Mouse (Mus musculus): ENCODE results near the gene Inpp5k. TPM values are rescaled to one million over a fixed set of nuclear protein-coding genes. Genes with fewer than 3 reads are reported as not detected.
A peak's percentile ranks its signal among the peaks of the same experiment; 100 is the strongest.

Gene Inpp5k
- polyA plus RNA-seq, 1 experiment from 2014 or later = 28.8 TPM

GRCm38 (mm10) chr11:75625820-75626219 lies 5.0 kb upstream of the Inpp5k start:
- no peaks in the 10 kb centered on the region for H3K27me3 ChIP-seq (ENCODE audit: control insufficient read depth, insufficient read depth, low read length)
- H3K9me3 ChIP-seq (ENCODE audit: control insufficient read depth, low read length) = no peaks in the 10 kb centered on the region
- peaks cover 8% of the 10 kb centered on the region; the same call in 1 of the 2 replicates for H3K36me3 ChIP-seq (ENCODE audit: control insufficient read depth, insufficient read depth, low read length)
- ATAC-seq (ENCODE audit: low FRiP score) (no peak), DNase-seq (ENCODE audit: low spot score) (no peak)
- H3K9ac ChIP-seq (ENCODE audit: low read depth, low read length) = no peak overlapping the region
- no peak overlapping the region for H3K27ac ChIP-seq (ENCODE audit: low read depth, low read length)
- 93% methylated on average over 4 of the region's 4 CpGs for WGBS
- H3K4me2 ChIP-seq (replicated peaks; ENCODE audit: low read depth, low read length) = no peak overlapping the region
- H3K4me3 ChIP-seq (ENCODE audit: low read depth, low read length) = no peak overlapping the region
- H3K4me1 ChIP-seq (replicated peaks; ENCODE audit: control insufficient read depth, insufficient read depth, low read length) = no peaks in the 10 kb centered on the region

- Histone ChIP-seq H3K4me2 (replicated peaks; ENCODE audit: low read depth, low read length) (peak overlapping the region; percentile 73), H3K4me1 (replicated peaks; ENCODE audit: control insufficient read depth, insufficient read depth, low read length) (peaks cover 3% of the 10 kb centered on the region; the same call in 1 of the 2 replicates), H3K9ac (ENCODE audit: low read depth, low read length) (peak overlapping the region; percentile 81), H3K4me3 (ENCODE audit: low read depth, low read length) (peak overlapping the region; percentile 67), H3K36me3 (ENCODE audit: control insufficient read depth, insufficient read depth, low read length) (peaks cover 8% of the 10 kb centered on the region; the same call in 1 of the 2 replicates), H3K27me3 (ENCODE audit: control insufficient read depth, insufficient read depth, low read length) (no peaks in the 10 kb centered on the region), H3K9me3 (ENCODE audit: control insufficient read depth, low read length) (no peaks in the 10 kb centered on the region), H3K27ac (ENCODE audit: low read depth, low read length) (peak overlapping the region; percentile 62)
- DNase-seq (ENCODE audit: low spot score) = no peak
- WGBS = 18% methylated on average over 5 of the region's 5 CpGs
- ATAC-seq (ENCODE audit: low FRiP score) = no peak
Measured at GRCm38 (mm10) chr11:75630098-75630497, 690 bp upstream of the Inpp5k start.

- Histone ChIP-seq H3K4me2 (replicated peaks; ENCODE audit: low read depth, low read length) (peak overlapping the region; percentile 73), H3K27ac (ENCODE audit: low read depth, low read length) (no peak overlapping the region), H3K36me3 (ENCODE audit: control insufficient read depth, insufficient read depth, low read length) (0 out of 2 replicates have a peak, but pooled peaks cover 3% of the 10 kb centered on the region), H3K9me3 (ENCODE audit: control insufficient read depth, low read length) (no peaks in the 10 kb centered on the region), H3K27me3 (ENCODE audit: control insufficient read depth, insufficient read depth, low read length) (no peaks in the 10 kb centered on the region), H3K9ac (ENCODE audit: low read depth, low read length) (peak overlapping the region; percentile 81), H3K4me1 (replicated peaks; ENCODE audit: control insufficient read depth, insufficient read depth, low read length) (peaks cover 3% of the 10 kb centered on the region; the same call in 1 of the 2 replicates), H3K4me3 (ENCODE audit: low read depth, low read length) (peak overlapping the region; percentile 67)
- 12% methylated on average over 13 of the region's 13 CpGs for WGBS
- ATAC-seq (ENCODE audit: low FRiP score) = no peak
- DNase-seq (ENCODE audit: low spot score) = peak; percentile 26
Measured at GRCm38 (mm10) chr11:75631561-75632225, 905 bp downstream of the Inpp5k start.

GRCm38 (mm10) chr11:75632921-75633320 lies 2.1 kb downstream of the Inpp5k start:
- Histone ChIP-seq H3K9ac (ENCODE audit: low read depth, low read length) (no peak overlapping the region), H3K27ac (ENCODE audit: low read depth, low read length) (no peak overlapping the region)
- no peak for ATAC-seq (ENCODE audit: low FRiP score)

GRCm38 (mm10) chr11:75634801-75635200 lies 4.0 kb downstream of the Inpp5k start:
- no peaks in the 10 kb centered on the region; the same call in 1 of the 2 replicates for H3K36me3 ChIP-seq (ENCODE audit: control insufficient read depth, insufficient read depth, low read length)

More at GRCm38 (mm10) chr11:75632921-75633320, 2.1 kb downstream of the Inpp5k start:
- no peaks in the 10 kb centered on the region; the same call in 1 of the 2 replicates for H3K36me3 ChIP-seq (ENCODE audit: control insufficient read depth, insufficient read depth, low read length)
- 92% methylated on average over 5 of the region's 5 CpGs for WGBS
- H3K4me3 ChIP-seq (ENCODE audit: low read depth, low read length) = no peak overlapping the region
- DNase-seq (ENCODE audit: low spot score) = no peak
- no peaks in the 10 kb centered on the region for H3K27me3 ChIP-seq (ENCODE audit: control insufficient read depth, insufficient read depth, low read length)
- H3K9me3 ChIP-seq (ENCODE audit: control insufficient read depth, low read length) = no peaks in the 10 kb centered on the region
- H3K4me2 ChIP-seq (replicated peaks; ENCODE audit: low read depth, low read length) = no peak overlapping the region
- H3K4me1 ChIP-seq (replicated peaks; ENCODE audit: control insufficient read depth, insufficient read depth, low read length) = peaks cover 3% of the 10 kb centered on the region; the same call in 1 of the 2 replicates

GRCm38 (mm10) chr11:75635315-75635714 lies 4.5 kb downstream of the Inpp5k start:
- H3K36me3 ChIP-seq (ENCODE audit: control insufficient read depth, insufficient read depth, low read length) = no peaks in the 10 kb centered on the region; the same call in 1 of the 2 replicates
- 76% methylated on average over 11 of the region's 11 CpGs for WGBS

More at GRCm38 (mm10) chr11:75634801-75635200, 4.0 kb downstream of the Inpp5k start:
- WGBS = 86% methylated on average over 3 of the region's 3 CpGs
- Histone ChIP-seq H3K9me3 (ENCODE audit: control insufficient read depth, low read length) (no peaks in the 10 kb centered on the region), H3K27ac (ENCODE audit: low read depth, low read length) (no peak overlapping the region), H3K4me2 (replicated peaks; ENCODE audit: low read depth, low read length) (no peak overlapping the region), H3K27me3 (ENCODE audit: control insufficient read depth, insufficient read depth, low read length) (no peaks in the 10 kb centered on the region), H3K4me3 (ENCODE audit: low read depth, low read length) (no peak overlapping the region), H3K4me1 (replicated peaks; ENCODE audit: control insufficient read depth, insufficient read depth, low read length) (peaks cover 3% of the 10 kb centered on the region; the same call in 1 of the 2 replicates), H3K9ac (ENCODE audit: low read depth, low read length) (peak overlapping the region; percentile 19; the same call in 1 of the 2 replicates)
- DNase-seq (ENCODE audit: low spot score) (no peak), ATAC-seq (ENCODE audit: low FRiP score) (no peak)

GRCm38 (mm10) chr11:75643323-75643722 lies 12.5 kb downstream of the Inpp5k start:
- DNase-seq (ENCODE audit: low spot score) (no peak), ATAC-seq (ENCODE audit: low FRiP score) (no peak)
- H3K36me3 ChIP-seq (ENCODE audit: control insufficient read depth, insufficient read depth, low read length) = no peaks in the 10 kb centered on the region
- H3K4me1 ChIP-seq (replicated peaks; ENCODE audit: control insufficient read depth, insufficient read depth, low read length) = no peaks in the 10 kb centered on the region
- no peak overlapping the region for H3K4me2 ChIP-seq (replicated peaks; ENCODE audit: low read depth, low read length)
- no peak overlapping the region for H3K9ac ChIP-seq (ENCODE audit: low read depth, low read length)
- H3K27me3 ChIP-seq (ENCODE audit: control insufficient read depth, insufficient read depth, low read length) = no peaks in the 10 kb centered on the region
- WGBS = 82% methylated on average over 5 of the region's 5 CpGs
- H3K27ac ChIP-seq (ENCODE audit: low read depth, low read length) = no peak overlapping the region
- H3K4me3 ChIP-seq (ENCODE audit: low read depth, low read length) = no peak overlapping the region
- no peaks in the 10 kb centered on the region for H3K9me3 ChIP-seq (ENCODE audit: control insufficient read depth, low read length)

More at GRCm38 (mm10) chr11:75635315-75635714, 4.5 kb downstream of the Inpp5k start:
- H3K9me3 ChIP-seq (ENCODE audit: control insufficient read depth, low read length) = no peaks in the 10 kb centered on the region
- H3K4me1 ChIP-seq (replicated peaks; ENCODE audit: control insufficient read depth, insufficient read depth, low read length) = peaks cover 3% of the 10 kb centered on the region; the same call in 1 of the 2 replicates
- no peak overlapping the region for H3K27ac ChIP-seq (ENCODE audit: low read depth, low read length)
- H3K4me2 ChIP-seq (replicated peaks; ENCODE audit: low read depth, low read length) = no peak overlapping the region
- no peak overlapping the region for H3K9ac ChIP-seq (ENCODE audit: low read depth, low read length)
- no peak for ATAC-seq (ENCODE audit: low FRiP score)
- no peaks in the 10 kb centered on the region for H3K27me3 ChIP-seq (ENCODE audit: control insufficient read depth, insufficient read depth, low read length)
- no peak for DNase-seq (ENCODE audit: low spot score)
- no peak overlapping the region for H3K4me3 ChIP-seq (ENCODE audit: low read depth, low read length)

GRCm38 (mm10) chr11:75644684-75645083 lies 13.9 kb downstream of the Inpp5k start:
- ATAC-seq (ENCODE audit: low FRiP score) = no peak
- no peak overlapping the region for H3K4me3 ChIP-seq (ENCODE audit: low read depth, low read length)
- H3K4me1 ChIP-seq (replicated peaks; ENCODE audit: control insufficient read depth, insufficient read depth, low read length) = no peaks in the 10 kb centered on the region
- no peak overlapping the region for H3K9ac ChIP-seq (ENCODE audit: low read depth, low read length)
- no peak overlapping the region for H3K27ac ChIP-seq (ENCODE audit: low read depth, low read length)
- no peaks in the 10 kb centered on the region for H3K27me3 ChIP-seq (ENCODE audit: control insufficient read depth, insufficient read depth, low read length)
- DNase-seq (ENCODE audit: low spot score) = no peak
- H3K4me2 ChIP-seq (replicated peaks; ENCODE audit: low read depth, low read length) = no peak overlapping the region
- no peaks in the 10 kb centered on the region for H3K36me3 ChIP-seq (ENCODE audit: control insufficient read depth, insufficient read depth, low read length)
- H3K9me3 ChIP-seq (ENCODE audit: control insufficient read depth, low read length) = no peaks in the 10 kb centered on the region
- 85% methylated on average over 9 of the region's 9 CpGs for WGBS

Measured in hindbrain, embryonic 11.5 days (tissue).